Mouse (Mus musculus) midbrain, embryonic 16.5 days (tissue): Measurements from ENCODE around the gene Rfc3. TPM values are rescaled to one million over a fixed set of nuclear protein-coding genes. Genes with fewer than 3 reads are reported as not detected.
"Not testable (repeated sequence)": the region's sequence is repeated elsewhere in the genome, so short reads cannot be mapped to it uniquely, and the experiment has no call there.

Experiments
- ATAC-seq: fragments of 200-750 bp; cut with Nextera tagmentation; 2 replicates; pipeline ENCODE4 v1.8.0; 2017; ENCODE audit warnings: moderate TSS enrichment
- H3K27ac ChIP-seq: fragments of 300-500 bp; sonication (generic); 2 replicates; pipeline ENCODE4 v1.5.1; 2014; ENCODE audit warnings: mild to moderate bottlenecking, low read length, mixed read lengths
- H3K27me3 ChIP-seq: fragments of 300-500 bp; sonication (generic); 2 replicates; pipeline ENCODE4 v1.6.1; 2014; ENCODE audit warnings: low read depth, low read length, mixed read lengths; ENCODE audit not compliant: control insufficient read depth, insufficient read depth
- H3K36me3 ChIP-seq: fragments of 300-500 bp; sonication (generic); 2 replicates; pipeline ENCODE4 v1.6.1; 2014; ENCODE audit warnings: mild to moderate bottlenecking, low read length, moderate library complexity, mixed read lengths; ENCODE audit not compliant: control insufficient read depth, insufficient read depth
- H3K4me1 ChIP-seq: fragments of 300-500 bp; sonication (generic); 2 replicates; pipeline ENCODE4 v1.6.1; 2014; ENCODE audit warnings: mild to moderate bottlenecking, low read length, mixed read lengths; ENCODE audit not compliant: control insufficient read depth, insufficient read depth
- H3K4me2 ChIP-seq: fragments of 300-500 bp; sonication (generic); 2 replicates; pipeline ENCODE4 v1.6.1; 2014; ENCODE audit warnings: mild to moderate bottlenecking, low read length, mixed read lengths
- H3K4me3 ChIP-seq: fragments of 300-500 bp; sonication (generic); 2 replicates; pipeline ENCODE4 v1.5.1; 2014; ENCODE audit warnings: low read depth, mild to moderate bottlenecking, low read length, moderate library complexity, mixed read lengths
- H3K9ac ChIP-seq: fragments of 300-500 bp; sonication (generic); 2 replicates; pipeline ENCODE4 v1.6.1; 2014; ENCODE audit warnings: low read depth, low read length, mixed read lengths
- H3K9me3 ChIP-seq: fragments of 300-500 bp; sonication (generic); replicated peaks from 2 replicates; pipeline ENCODE4 v1.6.1; 2014; ENCODE audit warnings: mild to moderate bottlenecking, low read length, mixed read lengths; ENCODE audit not compliant: control insufficient read depth, poor library complexity, severe bottlenecking
- WGBS: fragments of 180-500 bp; shearing (Covaris S2); extraction: QIAGEN DNeasy Blood & Tissue Kit; methylation state at CpG from one replicate; pipeline ENCODE4 v1.1.7; 2014; 5-methylcytosine and 5-hydroxymethylcytosine counted together
- polyA plus RNA-seq: library from polyadenylated mRNA; unstranded; fragments of >200 nt; fragmentation: Nextera tagmentation; extraction: Ambion mirVana; gene quantifications from 2 replicates; pipeline ENCODE4 v1.2.1, GENCODE M21; 2015

The Rfc3 gene
- 60.9 and 61.8 TPM in 2 replicates for polyA plus RNA-seq

DNA sequence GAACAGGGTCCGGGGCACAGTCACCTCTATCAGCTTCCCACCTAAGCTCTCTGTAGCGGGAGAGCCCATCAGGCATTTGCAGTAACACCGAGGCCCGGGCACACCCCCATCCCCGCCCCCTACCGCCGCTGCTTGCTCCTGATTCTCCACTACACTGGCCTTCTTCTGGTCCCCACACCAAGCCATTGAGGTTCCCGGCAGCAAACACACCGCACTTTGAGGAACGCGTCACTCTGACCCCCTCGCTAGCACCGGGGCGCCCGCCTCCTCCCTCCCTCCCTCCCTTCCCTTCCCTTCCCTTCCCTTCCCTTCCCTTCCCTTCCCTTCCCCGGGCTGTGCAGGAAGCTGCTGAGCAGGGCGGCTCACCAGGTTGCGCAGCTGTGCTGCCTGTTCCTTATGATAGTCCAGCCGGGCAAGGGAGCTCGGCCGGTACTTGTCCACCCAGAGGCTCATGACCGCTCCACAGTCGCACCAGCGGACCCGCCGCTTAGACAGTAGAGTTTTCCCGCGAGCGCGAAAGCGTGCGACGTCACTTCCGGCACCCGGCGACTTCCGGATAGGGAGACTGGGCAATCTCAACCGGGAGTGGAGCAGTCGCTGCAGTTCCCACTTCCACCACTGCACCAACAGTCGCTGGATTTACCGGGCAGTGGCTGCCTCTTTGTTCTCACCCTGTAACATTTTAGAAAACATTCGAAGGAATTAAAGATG lies at the start of gene Rfc3:
Gene Rfc3 (minus strand): TSS at position 543 of the 711 bp plus-strand sequence.
- peak within 1 kb of the TSS; percentile 80 for H3K27ac ChIP-seq
- H3K4me3 ChIP-seq = peak within 1 kb of the TSS; percentile 67
- no peaks in the 10 kb centered on the region for H3K9me3 ChIP-seq
- H3K36me3 ChIP-seq = peaks cover 21% of the 10 kb centered on the region
- peak within 1 kb of the TSS; percentile 66 for H3K9ac ChIP-seq
- ATAC-seq = peak; percentile 99
- peak within 1 kb of the TSS; percentile 65 for H3K4me2 ChIP-seq
- no peaks in the 10 kb centered on the region for H3K27me3 ChIP-seq
- under 1% methylated on average over 42 of the region's 42 CpGs for WGBS
- H3K4me1 ChIP-seq = peaks cover 9% of the 10 kb centered on the region

DNA sequence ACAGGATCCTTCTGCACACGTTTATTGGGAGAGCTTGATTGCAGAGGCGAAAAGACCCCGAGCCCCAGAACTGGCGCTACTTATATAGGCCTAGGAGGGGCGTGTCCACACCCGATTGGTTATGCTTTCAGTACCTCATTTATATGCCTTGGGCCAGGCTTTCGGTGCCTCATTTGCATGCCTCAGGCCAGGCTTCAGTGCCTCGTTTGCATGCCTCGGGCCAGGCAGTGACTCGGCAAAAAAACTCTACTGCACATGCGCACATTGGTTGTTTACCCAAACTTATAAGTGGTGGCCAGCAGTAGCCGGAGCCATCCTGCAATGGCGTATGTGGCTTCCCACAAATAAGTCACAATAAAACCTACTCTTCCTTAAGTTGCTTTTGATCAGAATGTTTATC lies 42.6 kb upstream of the Rfc3 start:
- H3K27ac ChIP-seq, H3K9ac ChIP-seq, H3K4me3 ChIP-seq, H3K9me3 ChIP-seq, H3K36me3 ChIP-seq, H3K27me3 ChIP-seq, H3K4me1 ChIP-seq, H3K4me2 ChIP-seq, ATAC-seq: not testable (repeated sequence)
- 89% methylated on average over 13 of the region's 13 CpGs for WGBS

DNA sequence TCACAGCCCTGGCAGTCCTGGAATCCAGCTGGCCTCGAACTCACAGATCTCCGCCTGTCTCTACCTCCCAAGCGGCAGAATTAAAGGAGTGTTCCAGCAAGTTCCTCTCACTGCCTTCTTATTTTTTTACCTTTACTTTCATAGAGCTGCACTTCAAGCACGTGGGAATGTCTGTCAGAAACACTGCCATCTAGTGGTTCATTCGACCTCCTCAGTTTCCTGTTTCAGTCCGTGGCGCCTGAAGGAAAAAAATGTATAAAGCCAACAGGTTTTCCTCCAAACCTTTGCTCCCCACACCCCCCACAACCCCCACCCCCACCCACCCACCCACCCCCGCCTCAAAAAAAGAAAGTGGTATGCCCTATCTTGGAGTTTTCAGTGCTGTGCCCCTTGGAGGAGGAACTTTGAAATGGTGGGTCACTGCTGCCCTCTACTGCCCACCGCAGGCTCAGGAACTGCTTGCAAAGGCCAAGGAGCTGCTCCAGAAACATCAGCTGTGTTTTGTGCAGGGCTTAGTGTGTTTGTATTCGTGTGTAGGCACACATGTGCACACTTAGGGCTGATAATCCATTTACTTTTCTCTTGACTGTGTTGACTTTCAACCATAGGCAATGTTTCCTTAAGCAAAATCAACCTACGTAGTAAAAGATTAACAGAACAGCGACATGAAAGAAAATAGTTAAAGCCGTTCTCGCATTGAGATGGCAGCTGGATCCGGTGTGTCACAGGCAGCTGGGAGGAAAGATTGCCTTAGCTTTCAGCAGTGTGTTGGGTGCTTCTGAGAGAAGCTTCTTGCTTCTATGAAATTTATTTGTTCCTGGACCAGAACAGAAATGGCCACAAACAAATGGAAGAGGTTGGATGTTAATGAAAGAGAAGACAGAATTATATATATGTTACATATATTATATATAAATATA lies 35.8 kb upstream of the Rfc3 start:
- Histone ChIP-seq H3K4me1 (peaks cover 2% of the 10 kb centered on the region; the same call in 1 of the 2 replicates), H3K9me3 (no peaks in the 10 kb centered on the region), H3K4me2 (peak overlapping the region; percentile 51), H3K4me3 (no peak overlapping the region), H3K9ac (peak overlapping the region; percentile 34; the same call in 1 of the 2 replicates), H3K27ac (no peak overlapping the region), H3K36me3 (no peaks in the 10 kb centered on the region), H3K27me3 (no peaks in the 10 kb centered on the region)
- WGBS = 22% methylated on average over 15 of the region's 15 CpGs
- peak; percentile 96 for ATAC-seq

DNA sequence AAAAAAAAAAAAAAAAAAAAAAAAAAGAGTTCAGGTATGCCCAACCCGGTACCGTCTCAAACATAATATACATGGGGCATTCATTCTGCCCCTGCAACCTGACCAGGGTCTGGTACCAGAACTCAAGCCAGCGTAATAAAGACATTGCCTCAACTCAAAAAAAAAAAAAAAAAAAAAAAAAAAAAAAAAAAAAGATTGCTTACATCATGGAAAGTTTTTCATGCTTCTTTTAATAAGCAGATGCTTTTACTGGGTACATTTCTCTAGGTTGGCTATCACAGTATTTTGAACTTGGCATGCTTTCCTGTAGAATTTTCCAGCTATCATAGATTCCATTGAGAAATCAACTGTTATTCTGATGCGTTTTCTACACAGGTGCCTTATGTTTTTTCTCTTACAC lies 11.2 kb upstream of the Rfc3 start:
- Histone ChIP-seq H3K9me3 (no peaks in the 10 kb centered on the region), H3K9ac (no peak overlapping the region), H3K27ac (no peak overlapping the region), H3K4me2 (no peak overlapping the region), H3K27me3 (no peaks in the 10 kb centered on the region), H3K4me3 (no peak overlapping the region), H3K4me1 (no peaks in the 10 kb centered on the region), H3K36me3 (no peaks in the 10 kb centered on the region)
- no peak for ATAC-seq
- WGBS = 89% methylated on average over 4 of the region's 4 CpGs

DNA sequence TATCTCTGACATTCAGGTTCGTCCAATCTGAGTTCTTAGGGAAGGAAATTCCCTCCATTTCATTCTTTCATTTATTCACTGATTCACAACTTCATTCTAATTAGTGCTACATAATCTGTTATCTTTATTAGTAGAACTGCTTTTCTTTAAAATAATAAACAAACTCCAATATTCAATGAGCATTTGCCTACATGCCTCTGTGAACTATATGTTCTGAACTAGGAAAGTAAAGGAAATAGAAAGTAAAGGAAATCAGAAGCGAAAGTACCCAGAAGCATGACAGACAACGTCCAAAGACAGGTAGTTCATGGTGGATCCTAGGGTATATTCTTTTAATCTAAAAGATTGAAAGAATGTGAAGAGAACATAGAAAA lies 356 bp upstream of the Rfc3 start:
- peak overlapping the region; percentile 65; the same call in 1 of the 2 replicates for H3K4me2 ChIP-seq
- H3K27ac ChIP-seq = peak overlapping the region; percentile 55
- 63% methylated on average over 3 of the region's 3 CpGs for WGBS
- no peaks in the 10 kb centered on the region for H3K27me3 ChIP-seq
- H3K4me1 ChIP-seq = peaks cover 9% of the 10 kb centered on the region
- peaks cover 16% of the 10 kb centered on the region for H3K36me3 ChIP-seq
- peak overlapping the region; percentile 67 for H3K4me3 ChIP-seq
- no peak overlapping the region for H3K9ac ChIP-seq
- ATAC-seq = 0 out of 2 replicates have a peak, but pooled peaks have one; percentile 18
- no peaks in the 10 kb centered on the region for H3K9me3 ChIP-seq

DNA sequence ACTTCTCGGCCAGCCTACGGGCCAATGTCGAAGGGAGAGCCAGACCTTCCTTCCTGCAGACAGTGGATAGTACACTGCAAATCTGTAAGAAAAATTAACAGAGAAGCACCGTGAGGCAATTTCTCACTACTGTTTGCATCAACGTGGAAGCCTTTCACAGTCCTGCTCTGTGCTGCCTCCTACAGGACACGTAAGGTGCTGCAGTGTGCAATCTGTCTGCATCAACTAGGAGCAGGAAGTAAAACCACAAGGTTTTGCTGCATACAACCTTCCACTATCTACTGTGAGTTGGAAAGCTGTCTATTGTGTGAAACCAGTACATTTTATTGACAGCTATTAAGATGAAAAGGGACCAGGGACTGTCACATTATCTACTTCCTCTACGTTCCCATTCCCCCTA lies 6.2 kb downstream of the Rfc3 start:
- Histone ChIP-seq H3K4me3 (no peak overlapping the region), H3K4me1 (peaks cover 3% of the 10 kb centered on the region; the same call in 1 of the 2 replicates), H3K27me3 (no peaks in the 10 kb centered on the region), H3K4me2 (no peak overlapping the region), H3K36me3 (peaks cover 71% of the 10 kb centered on the region), H3K9me3 (peaks cover 3% of the 10 kb centered on the region; the same call in 1 of the 2 replicates), H3K9ac (no peak overlapping the region), H3K27ac (no peak overlapping the region)
- WGBS = 91% methylated on average over 7 of the region's 7 CpGs
- no peak for ATAC-seq

DNA sequence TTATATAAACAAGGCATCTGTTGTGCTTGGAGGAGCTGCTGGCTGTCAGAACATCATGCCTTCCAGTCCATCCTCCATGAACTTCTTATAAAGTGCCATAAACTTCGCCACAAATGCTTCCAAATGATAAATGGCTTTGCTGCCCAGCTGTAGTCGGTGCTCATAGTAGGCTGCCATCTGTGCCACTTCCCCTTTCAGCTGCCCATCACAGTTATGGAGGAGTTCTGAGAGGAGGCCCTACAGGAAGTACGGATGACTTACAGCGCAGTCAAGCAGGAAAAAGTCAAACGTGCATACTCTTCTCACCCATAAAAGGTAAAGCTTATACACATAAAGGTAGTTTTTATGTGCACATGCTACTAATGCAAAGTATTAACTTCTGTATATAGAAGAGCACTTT lies 8.2 kb downstream of the Rfc3 start:
- H3K36me3 ChIP-seq = peaks cover 67% of the 10 kb centered on the region
- H3K27me3 ChIP-seq = no peaks in the 10 kb centered on the region
- no peak for ATAC-seq
- WGBS = 96% methylated on average over 5 of the region's 5 CpGs
- no peak overlapping the region for H3K9ac ChIP-seq
- peaks cover 3% of the 10 kb centered on the region; the same call in 1 of the 2 replicates for H3K9me3 ChIP-seq
- no peaks in the 10 kb centered on the region for H3K4me1 ChIP-seq
- no peak overlapping the region for H3K27ac ChIP-seq
- H3K4me3 ChIP-seq = no peak overlapping the region
- no peak overlapping the region for H3K4me2 ChIP-seq

DNA sequence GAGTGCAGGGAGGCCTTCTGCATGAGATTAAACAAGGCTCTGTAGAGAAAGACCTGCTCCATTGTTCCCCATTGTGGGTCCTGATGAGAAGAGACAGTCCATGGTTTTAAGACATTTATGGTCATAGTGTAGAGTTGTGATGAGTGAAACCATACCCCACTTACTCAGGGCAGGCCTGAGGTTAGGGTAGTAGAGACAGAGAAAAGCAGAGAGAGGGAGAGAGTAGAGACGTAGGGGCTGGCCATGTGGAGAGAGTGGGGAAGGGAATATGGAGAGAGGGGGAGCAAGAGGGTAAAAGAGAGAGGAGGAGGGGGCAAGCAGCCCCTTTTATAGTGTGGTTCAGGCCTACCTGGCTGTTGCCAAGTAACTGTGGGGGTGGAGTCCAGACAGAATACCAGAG lies 8.9 kb downstream of the Rfc3 start:
- Histone ChIP-seq H3K4me1 (no peaks in the 10 kb centered on the region), H3K4me2 (no peak overlapping the region), H3K9me3 (peaks cover 3% of the 10 kb centered on the region; the same call in 1 of the 2 replicates), H3K27me3 (no peaks in the 10 kb centered on the region), H3K9ac (no peak overlapping the region), H3K27ac (no peak overlapping the region), H3K36me3 (peaks cover 61% of the 10 kb centered on the region), H3K4me3 (no peak overlapping the region)
- 100% methylated on average over 1 of the region's 1 CpGs for WGBS
- no peak for ATAC-seq

DNA sequence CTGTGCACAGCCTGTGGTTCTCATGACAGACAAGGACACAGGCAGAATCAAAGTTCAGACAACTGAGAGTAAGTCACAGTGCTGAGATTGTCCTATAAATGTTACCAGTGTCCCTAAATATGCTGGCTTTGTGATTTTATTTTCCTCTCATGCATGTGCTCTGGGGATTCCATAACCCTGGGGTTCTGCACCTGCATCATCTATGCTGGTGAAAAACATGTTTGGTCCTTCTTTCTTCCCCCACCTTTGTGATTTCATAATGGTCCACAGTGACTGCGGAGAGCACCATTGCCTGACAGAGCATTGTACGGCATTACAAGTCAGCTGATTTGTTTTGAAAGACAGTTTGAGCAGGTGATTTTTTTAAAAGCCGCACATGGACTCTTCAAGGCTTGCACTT lies 45.1 kb downstream of the Rfc3 start, which contains the start of gene Vmn2r18:
Gene Vmn2r18 (minus strand): TSS at position 101 of the 400 bp plus-strand sequence.
- Histone ChIP-seq H3K27ac (no peak within 1 kb of the TSS), H3K36me3 (no peaks in the 10 kb centered on the region), H3K9ac (no peak within 1 kb of the TSS), H3K27me3 (no peaks in the 10 kb centered on the region), H3K9me3 (no peaks in the 10 kb centered on the region), H3K4me3 (no peak within 1 kb of the TSS), H3K4me1 (no peaks in the 10 kb centered on the region), H3K4me2 (no peak within 1 kb of the TSS)
- WGBS = 89% methylated on average over 3 of the region's 3 CpGs
- ATAC-seq = no peak
